Mouse (Mus musculus) forebrain, embryonic 13.5 days (tissue): ENCODE measurements at regions not wholly inside any gene's neighbourhood (a gene's known extent, or its start where the extent isn't known, plus 50 kb on each side); places are given as distances from the start of the nearest gene placed in this dataset.

Experiments used
- ATAC-seq: fragments of 200-750 bp; cut with Nextera tagmentation; 2 replicates; pipeline ENCODE4 v1.8.0; 2017
- H3K27ac ChIP-seq: fragments of 300-500 bp; sonication (generic); 2 replicates; pipeline ENCODE4 v1.5.1; 2015; ENCODE audit warnings: inconsistent platforms, mild to moderate bottlenecking, moderate library complexity
- H3K27me3 ChIP-seq: fragments of 300-500 bp; sonication (generic); 2 replicates; pipeline ENCODE4 v1.6.1; 2015; ENCODE audit warnings: mild to moderate bottlenecking, inconsistent platforms
- H3K36me3 ChIP-seq: fragments of 300-500 bp; sonication (generic); 2 replicates; pipeline ENCODE4 v1.6.1; 2015; ENCODE audit warnings: mild to moderate bottlenecking, inconsistent platforms; ENCODE audit not compliant: poor library complexity, severe bottlenecking
- H3K4me1 ChIP-seq: fragments of 300-500 bp; sonication (generic); 2 replicates; pipeline ENCODE4 v1.6.1; 2015; ENCODE audit warnings: inconsistent platforms
- H3K4me2 ChIP-seq: fragments of 300-500 bp; sonication (generic); 2 replicates; pipeline ENCODE4 v1.6.1; 2015; ENCODE audit warnings: inconsistent platforms, mild to moderate bottlenecking, moderate library complexity
- H3K4me3 ChIP-seq: fragments of 300-500 bp; sonication (generic); 2 replicates; pipeline ENCODE4 v1.5.1; 2015; ENCODE audit warnings: mild to moderate bottlenecking, inconsistent platforms
- H3K9ac ChIP-seq: fragments of 300-500 bp; sonication (generic); 2 replicates; pipeline ENCODE4 v1.6.1; 2015; ENCODE audit warnings: mild to moderate bottlenecking, inconsistent platforms
- H3K9me3 ChIP-seq: fragments of 300-500 bp; sonication (generic); replicated peaks from 2 replicates; pipeline ENCODE4 v1.6.1; 2016; ENCODE audit warnings: inconsistent platforms
- WGBS: fragments of 180-500 bp; shearing (Covaris S2); methylation state at CpG from one replicate; pipeline ENCODE4 v1.1.7; 2015; 5-methylcytosine and 5-hydroxymethylcytosine counted together

- WGBS, result 29% methylated on average over 4 of the region's 4 CpGs
- Histone ChIP-seq H3K4me1 (peaks cover 5% of the 10 kb centered on the region), H3K36me3 (no peaks in the 10 kb centered on the region), H3K4me2 (no peak overlapping the region), H3K27me3 (no peaks in the 10 kb centered on the region), H3K27ac (no peak overlapping the region), H3K9ac (no peak overlapping the region), H3K9me3 (no peaks in the 10 kb centered on the region), H3K4me3 (no peak overlapping the region)
- no peak for ATAC-seq
Observed at GRCm38 (mm10) chr7:123642596-123642995, 142.3 kb upstream of the Zkscan2 start.

GRCm38 (mm10) chr7:123643426-123643825 lies 143.2 kb upstream of the Zkscan2 start:
- H3K9me3 ChIP-seq, result no peaks in the 10 kb centered on the region
- no peak overlapping the region for H3K4me2 ChIP-seq
- no peak overlapping the region for H3K9ac ChIP-seq
- no peak overlapping the region for H3K27ac ChIP-seq
- WGBS, result 45% methylated on average over 2 of the region's 2 CpGs
- H3K36me3 ChIP-seq, result no peaks in the 10 kb centered on the region
- no peaks in the 10 kb centered on the region for H3K27me3 ChIP-seq
- ATAC-seq, result no peak
- peaks cover 5% of the 10 kb centered on the region for H3K4me1 ChIP-seq
- no peak overlapping the region for H3K4me3 ChIP-seq

DNA sequence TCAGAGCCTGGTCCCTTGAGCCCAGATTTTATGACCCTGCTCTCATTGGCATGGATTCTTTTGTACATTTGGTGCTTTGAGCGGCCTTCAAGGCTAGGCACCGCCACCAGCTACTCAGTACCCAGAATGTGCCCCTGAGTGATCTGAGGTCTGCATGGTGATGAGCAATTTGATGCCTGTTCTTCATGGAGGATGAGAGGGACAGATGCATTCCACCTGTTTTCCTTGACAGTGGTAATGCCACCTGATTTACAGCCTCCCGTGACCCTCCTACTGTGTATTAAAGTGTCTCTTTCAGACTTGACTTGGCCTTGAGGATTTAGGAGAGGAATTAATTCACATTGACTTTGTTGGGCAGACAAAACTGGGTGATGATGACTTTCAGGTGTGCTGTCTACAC lies 145.3 kb upstream of the Zkscan2 start:
- Histone ChIP-seq H3K4me3 (no peak overlapping the region), H3K9ac (no peak overlapping the region), H3K9me3 (no peaks in the 10 kb centered on the region), H3K4me2 (no peak overlapping the region), H3K27me3 (no peaks in the 10 kb centered on the region), H3K4me1 (peaks cover 5% of the 10 kb centered on the region), H3K36me3 (no peaks in the 10 kb centered on the region), H3K27ac (no peak overlapping the region)
- 87% methylated on average over 3 of the region's 3 CpGs for WGBS
- ATAC-seq, result no peak

DNA sequence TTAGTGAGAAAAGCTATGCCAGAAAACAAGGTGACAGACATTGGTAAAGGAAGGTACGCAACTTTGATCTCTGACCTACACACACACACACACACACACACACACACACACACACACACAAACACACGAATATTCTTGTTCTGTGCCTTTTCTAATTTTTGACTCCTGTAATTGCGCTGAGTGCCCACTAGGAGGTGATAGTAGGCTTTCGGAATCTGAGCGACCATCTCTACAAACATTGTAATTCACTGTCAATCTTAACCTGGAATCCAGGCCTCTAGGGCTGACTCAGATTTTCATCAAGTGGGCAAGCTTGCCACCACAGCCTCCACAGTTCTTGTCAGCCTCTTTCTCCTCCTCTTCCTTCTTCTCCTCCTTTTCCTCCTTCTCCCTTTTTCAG lies 165.2 kb upstream of the Zkscan2 start:
- 50% methylated on average over 5 of the region's 5 CpGs for WGBS

GRCm38 (mm10) chr7:123684762-123685161 lies 184.5 kb upstream of the Zkscan2 start:
- Histone ChIP-seq H3K4me2 (no peak overlapping the region), H3K27me3 (no peaks in the 10 kb centered on the region), H3K4me1 (no peaks in the 10 kb centered on the region), H3K4me3 (no peak overlapping the region), H3K36me3 (no peaks in the 10 kb centered on the region), H3K9me3 (no peaks in the 10 kb centered on the region), H3K9ac (no peak overlapping the region), H3K27ac (no peak overlapping the region)
- ATAC-seq, result no peak
- 91% methylated on average over 3 of the region's 3 CpGs for WGBS

More for the DNA sequence above, 165.2 kb upstream of the Zkscan2 start:
- Histone ChIP-seq H3K27ac (no peak overlapping the region), H3K4me3 (no peak overlapping the region), H3K9me3 (no peaks in the 10 kb centered on the region), H3K27me3 (no peaks in the 10 kb centered on the region), H3K9ac (no peak overlapping the region), H3K36me3 (no peaks in the 10 kb centered on the region), H3K4me2 (no peak overlapping the region), H3K4me1 (peaks cover 6% of the 10 kb centered on the region; the same call in 1 of the 2 replicates)
- ATAC-seq, result no peak

DNA sequence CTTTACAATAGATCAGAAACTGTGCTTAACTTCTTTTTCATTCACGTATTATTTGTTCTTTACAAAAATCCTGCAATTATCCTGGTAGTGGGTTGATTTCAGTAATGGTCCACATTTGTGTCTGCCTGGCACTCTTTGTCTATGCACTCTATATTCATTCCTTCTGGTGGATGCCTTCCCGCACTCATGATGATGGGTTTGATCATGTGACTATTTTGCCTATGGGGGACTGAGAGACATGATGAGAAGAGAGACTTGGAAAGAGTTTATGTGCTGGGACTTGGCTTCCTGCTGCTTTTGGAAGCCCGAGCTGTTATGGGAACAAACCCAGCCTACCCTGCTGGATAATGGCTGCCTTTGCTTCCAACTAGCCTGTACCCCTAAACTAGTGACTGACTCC lies 186.3 kb upstream of the Zkscan2 start:
- peak; percentile 19; the same call in 1 of the 2 replicates for ATAC-seq
- no peaks in the 10 kb centered on the region for H3K36me3 ChIP-seq
- H3K27ac ChIP-seq, result no peak overlapping the region
- H3K4me2 ChIP-seq, result no peak overlapping the region
- H3K4me1 ChIP-seq, result no peaks in the 10 kb centered on the region
- H3K4me3 ChIP-seq, result no peak overlapping the region
- no peak overlapping the region for H3K9ac ChIP-seq
- 80% methylated on average over 3 of the region's 3 CpGs for WGBS
- no peaks in the 10 kb centered on the region for H3K9me3 ChIP-seq
- H3K27me3 ChIP-seq, result no peaks in the 10 kb centered on the region

- WGBS, result 56% methylated on average over 4 of the region's 4 CpGs
- ATAC-seq, result no peak
- no peak overlapping the region for H3K4me3 ChIP-seq
- H3K27me3 ChIP-seq, result no peaks in the 10 kb centered on the region
- H3K9ac ChIP-seq, result no peak overlapping the region
- H3K27ac ChIP-seq, result no peak overlapping the region
- H3K9me3 ChIP-seq, result no peaks in the 10 kb centered on the region
- no peaks in the 10 kb centered on the region for H3K36me3 ChIP-seq
- H3K4me1 ChIP-seq, result no peaks in the 10 kb centered on the region
- no peak overlapping the region for H3K4me2 ChIP-seq
Observed at GRCm38 (mm10) chr7:123731016-123731415, 230.8 kb upstream of the Zkscan2 start.

DNA sequence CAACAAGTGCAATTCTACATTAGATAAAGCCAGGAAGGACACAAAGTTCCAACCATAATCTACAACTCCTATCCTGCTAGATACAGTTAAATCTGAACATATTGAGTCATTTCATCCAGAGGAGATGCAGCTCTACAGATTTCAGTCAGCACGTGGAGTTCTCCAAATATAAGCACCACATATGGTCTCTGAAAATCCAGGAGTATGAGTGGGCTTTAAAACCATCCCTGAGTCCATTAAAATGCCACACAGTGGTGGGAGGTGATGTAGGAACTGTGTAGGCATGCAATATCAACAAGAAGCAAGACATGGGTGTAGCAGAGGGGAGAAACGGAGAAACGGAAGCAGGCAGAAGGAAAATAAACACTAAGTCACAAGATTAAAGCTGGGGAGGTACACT lies 232.8 kb upstream of the Zkscan2 start:
- Histone ChIP-seq H3K4me1 (no peaks in the 10 kb centered on the region), H3K36me3 (no peaks in the 10 kb centered on the region), H3K9ac (no peak overlapping the region), H3K27ac (no peak overlapping the region), H3K27me3 (no peaks in the 10 kb centered on the region), H3K4me2 (no peak overlapping the region), H3K9me3 (0 out of 2 replicates have a peak, but pooled peaks cover 5% of the 10 kb centered on the region), H3K4me3 (no peak overlapping the region)
- ATAC-seq, result no peak
- 95% methylated on average over 3 of the region's 3 CpGs for WGBS

DNA sequence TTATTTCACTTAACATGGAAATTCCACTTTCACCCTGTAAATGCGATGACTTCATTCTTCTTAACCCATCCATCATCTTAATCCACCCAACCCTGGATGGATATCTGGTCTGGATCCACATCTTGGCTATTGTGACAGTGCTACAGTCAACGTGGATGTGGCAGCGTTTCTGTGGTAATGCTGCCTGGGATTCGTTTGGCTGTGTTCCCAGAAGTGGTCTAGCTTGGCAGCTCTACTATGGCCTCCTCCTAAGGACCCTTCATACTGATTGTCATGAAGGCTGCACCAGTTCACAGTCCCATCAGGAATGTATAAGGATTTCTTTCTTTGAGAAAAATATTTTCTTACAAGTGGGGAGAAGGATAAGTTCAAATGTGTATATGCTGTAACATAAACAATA lies 234.7 kb upstream of the Hs3st4 start:
- Histone ChIP-seq H3K4me2 (no peak overlapping the region), H3K4me1 (no peaks in the 10 kb centered on the region), H3K9ac (no peak overlapping the region), H3K27me3 (no peaks in the 10 kb centered on the region), H3K9me3 (no peaks in the 10 kb centered on the region), H3K27ac (no peak overlapping the region), H3K4me3 (no peak overlapping the region), H3K36me3 (no peaks in the 10 kb centered on the region)
- WGBS, result 57% methylated on average over 4 of the region's 4 CpGs
- ATAC-seq, result no peak

DNA sequence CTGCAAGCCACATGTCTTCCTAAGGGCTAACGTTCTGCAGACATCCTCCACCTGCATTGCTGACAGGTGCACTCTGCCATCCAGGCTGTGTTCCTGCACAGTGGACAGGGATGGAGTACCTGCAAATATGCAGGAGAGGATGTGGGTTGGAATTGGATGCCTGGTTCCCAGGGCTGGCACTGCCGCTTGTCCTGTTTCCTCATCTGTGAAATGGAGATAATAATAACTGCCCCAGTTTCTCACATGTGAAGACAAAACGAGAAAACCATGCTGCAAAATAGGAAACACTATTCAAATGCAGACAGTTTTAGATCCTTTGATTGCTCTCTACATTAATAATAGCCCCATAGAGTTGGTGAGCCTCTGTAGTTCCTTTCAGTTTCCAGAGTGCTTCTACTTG lies 229.4 kb upstream of the Hs3st4 start:
- Histone ChIP-seq H3K4me3 (no peak overlapping the region), H3K27me3 (no peaks in the 10 kb centered on the region), H3K9ac (no peak overlapping the region), H3K9me3 (no peaks in the 10 kb centered on the region), H3K4me2 (no peak overlapping the region), H3K36me3 (no peaks in the 10 kb centered on the region), H3K4me1 (no peaks in the 10 kb centered on the region), H3K27ac (no peak overlapping the region)
- WGBS, result 82% methylated on average over 3 of the region's 3 CpGs
- ATAC-seq, result no peak

GRCm38 (mm10) chr7:123795036-123795435 lies 187.6 kb upstream of the Hs3st4 start:
- Histone ChIP-seq H3K27me3 (no peaks in the 10 kb centered on the region), H3K4me2 (no peak overlapping the region), H3K27ac (no peak overlapping the region), H3K4me3 (no peak overlapping the region), H3K4me1 (no peaks in the 10 kb centered on the region), H3K9me3 (no peaks in the 10 kb centered on the region), H3K9ac (no peak overlapping the region), H3K36me3 (no peaks in the 10 kb centered on the region)
- whole genome bisulfite sequencing, result 90% methylated on average over 2 of the region's 2 CpGs
- ATAC-seq, result no peak

GRCm38 (mm10) chr7:123796096-123796495 lies 186.6 kb upstream of the Hs3st4 start:
- Histone ChIP-seq H3K9me3 (no peaks in the 10 kb centered on the region), H3K4me1 (no peaks in the 10 kb centered on the region), H3K27ac (no peak overlapping the region), H3K4me2 (no peak overlapping the region), H3K36me3 (no peaks in the 10 kb centered on the region), H3K4me3 (no peak overlapping the region), H3K9ac (no peak overlapping the region), H3K27me3 (no peaks in the 10 kb centered on the region)
- no peak for ATAC-seq
- WGBS, result 79% methylated on average over 3 of the region's 3 CpGs

- WGBS, result 90% methylated on average over 2 of the region's 2 CpGs
Observed at GRCm38 (mm10) chr7:123805650-123806049, 177.0 kb upstream of the Hs3st4 start.

More at GRCm38 (mm10) chr7:123805650-123806049, 177.0 kb upstream of the Hs3st4 start:
- H3K9me3 ChIP-seq, result no peaks in the 10 kb centered on the region
- no peaks in the 10 kb centered on the region for H3K27me3 ChIP-seq
- ATAC-seq, result no peak
- H3K27ac ChIP-seq, result no peak overlapping the region
- H3K36me3 ChIP-seq, result no peaks in the 10 kb centered on the region
- H3K9ac ChIP-seq, result no peak overlapping the region
- no peaks in the 10 kb centered on the region for H3K4me1 ChIP-seq
- no peak overlapping the region for H3K4me2 ChIP-seq
- no peak overlapping the region for H3K4me3 ChIP-seq
